Mouse (Mus musculus) brain, adult 10 weeks (tissue): Measurements from ENCODE around the gene Olfr609. TPM values are rescaled to one million over a fixed set of nuclear protein-coding genes. Genes with fewer than 3 reads are reported as not detected.

Experiments
- polyA plus RNA-seq: library from polyadenylated mRNA; stranded (reverse); fragments of 350-450 nt; fragmentation: Illumina TruSeq; extraction: RNeasy Lipid Tissue Mini Kit (QIAGEN cat#74804); gene quantifications from one replicate; pipeline ENCODE4 v1.2.3, GENCODE M21; 2015; ENCODE audit warnings: low read depth, low replicate concordance

Olfr609 gene
- polyA plus RNA-seq = not detected

GRCm38 (mm10) chr7:103497962-103498361 lies at the start of gene Olfr609:
Gene Olfr609 (minus strand): TSS chr7:103498062.

GRCm38 (mm10) chr7:103542617-103543016 lies 44.8 kb upstream of the Olfr609 start, which contains the start of gene Olfr612:
Gene Olfr612 (minus strand): TSS chr7:103542717.

DNA sequence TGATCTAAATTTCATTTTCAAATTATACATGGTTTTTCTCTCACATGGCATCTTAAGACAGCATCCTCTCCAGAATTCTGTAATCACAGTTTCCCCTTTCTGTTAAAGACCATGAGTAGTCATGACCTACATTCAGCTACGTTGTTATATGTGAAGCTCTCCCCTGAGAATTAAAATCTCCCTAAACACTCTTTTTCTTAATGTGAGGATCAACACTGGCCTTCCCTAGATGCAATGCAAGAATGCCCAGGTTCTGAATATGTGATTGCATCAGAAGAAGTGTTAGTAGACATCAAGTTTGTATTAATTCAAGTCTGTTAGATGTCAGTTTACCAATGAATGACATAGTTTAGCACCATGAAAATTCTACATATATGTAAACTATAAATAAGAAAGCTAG lies 22.9 kb upstream of the Olfr609 start, which contains the start of gene Olfr611:
TSS of gene Olfr611 (minus strand) at position 101 of the 400 bp plus-strand sequence.

GRCm38 (mm10) chr7:103512022-103512421 lies 14.2 kb upstream of the Olfr609 start, which contains the start of gene Olfr610:
Gene Olfr610 (minus strand): TSS chr7:103512122.

DNA sequence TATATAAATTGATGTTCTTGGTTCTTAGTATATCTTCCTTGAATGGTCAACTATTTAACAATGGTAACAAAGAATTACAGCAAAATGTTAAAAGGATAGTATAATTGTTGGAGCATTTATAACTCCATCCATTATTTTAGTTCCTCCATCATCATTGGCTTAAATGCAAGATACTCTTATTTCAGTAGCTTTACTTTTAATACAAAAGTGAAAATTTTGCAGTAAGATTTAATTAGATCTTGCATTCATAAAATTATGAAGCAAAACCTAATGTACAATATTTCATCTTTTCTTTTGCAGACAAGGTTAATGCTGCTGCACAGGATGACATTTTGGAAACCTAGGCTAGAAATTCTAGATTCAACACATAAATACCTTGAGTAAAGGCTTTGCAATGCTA lies 28.3 kb downstream of the Olfr609 start, which contains the start of gene Olfr608:
TSS of gene Olfr608 (plus strand) at position 301 of the 400 bp plus-strand sequence.

GRCm38 (mm10) chr7:103448746-103449145 lies 49.1 kb downstream of the Olfr609 start, which contains the start of gene Olfr606:
Gene Olfr606 (plus strand): TSS chr7:103449046.

DNA sequence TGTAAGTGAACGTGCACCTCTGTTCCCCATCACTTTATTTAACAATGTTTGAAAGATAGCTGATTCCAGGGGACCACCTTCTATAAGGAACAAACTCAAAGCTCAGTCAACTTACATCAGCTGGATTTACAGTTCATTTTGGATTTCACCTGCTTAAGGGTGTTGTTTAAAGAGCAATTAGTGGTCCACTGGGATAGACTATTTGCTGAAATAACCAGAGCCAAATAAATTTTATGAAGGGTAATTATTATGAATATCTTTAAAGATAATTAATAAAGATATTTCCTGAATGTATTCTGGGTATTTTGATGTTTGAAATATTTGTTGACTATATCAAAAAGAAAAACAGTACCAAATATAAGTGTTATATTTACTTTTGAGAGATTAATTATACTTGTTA lies 52.5 kb downstream of the Olfr609 start, which contains the start of gene Olfr605:
TSS of gene Olfr605 (minus strand) at position 101 of the 400 bp plus-strand sequence.

Other genes with a start within 250 kb of the Olfr609 start
- gene Usp17ld, start 245.6 kb downstream of the Olfr609 start, polyA plus RNA-seq = not detected
- gene Olfr596, start 192.4 kb downstream of the Olfr609 start, polyA plus RNA-seq = not detected
- not detected for gene Olfr597, start 181.7 kb downstream of the Olfr609 start, polyA plus RNA-seq
- gene Olfr598, start 174.5 kb downstream of the Olfr609 start, polyA plus RNA-seq = not detected
- gene Olfr599, start 162.1 kb downstream of the Olfr609 start, polyA plus RNA-seq = not detected
- gene Olfr600, start 148.4 kb downstream of the Olfr609 start, polyA plus RNA-seq = not detected
- gene Olfr601, start 135.4 kb downstream of the Olfr609 start, polyA plus RNA-seq = not detected
- gene Olfr603, start 111.9 kb downstream of the Olfr609 start, polyA plus RNA-seq = not detected
- gene Usp17lc, start 83.0 kb downstream of the Olfr609 start, polyA plus RNA-seq = not detected
- gene Olfr605, start 52.6 kb downstream of the Olfr609 start, polyA plus RNA-seq = not detected
- not detected for gene Olfr606, start 49.0 kb downstream of the Olfr609 start, polyA plus RNA-seq
- not detected for gene Olfr607, start 33.9 kb downstream of the Olfr609 start, polyA plus RNA-seq
- not detected for gene Olfr608, start 28.2 kb downstream of the Olfr609 start, polyA plus RNA-seq
- not detected for gene Olfr610, start 14.1 kb upstream of the Olfr609 start, polyA plus RNA-seq
- not detected for gene Olfr611, start 22.8 kb upstream of the Olfr609 start, polyA plus RNA-seq
- gene Olfr612, start 44.7 kb upstream of the Olfr609 start, polyA plus RNA-seq = not detected
- gene Olfr613, start 50.0 kb upstream of the Olfr609 start, polyA plus RNA-seq = not detected
- not detected for gene Olfr615, start 58.0 kb upstream of the Olfr609 start, polyA plus RNA-seq
- gene Olfr616, start 71.1 kb upstream of the Olfr609 start, polyA plus RNA-seq = not detected
- gene Olfr617, start 75.0 kb upstream of the Olfr609 start, polyA plus RNA-seq = not detected
- not detected for gene Olfr618, start 92.0 kb upstream of the Olfr609 start, polyA plus RNA-seq
- not detected for gene Olfr619, start 102.5 kb upstream of the Olfr609 start, polyA plus RNA-seq
- not detected for gene Olfr620, start 114.5 kb upstream of the Olfr609 start, polyA plus RNA-seq
- not detected for gene Olfr622, start 144.6 kb upstream of the Olfr609 start, polyA plus RNA-seq
- not detected for gene Olfr623, start 165.6 kb upstream of the Olfr609 start, polyA plus RNA-seq
- gene Olfr624, start 173.1 kb upstream of the Olfr609 start, polyA plus RNA-seq = not detected
- not detected for gene Olfr625-ps1, start 184.7 kb upstream of the Olfr609 start, polyA plus RNA-seq
- gene Olfr243, start 216.6 kb upstream of the Olfr609 start, polyA plus RNA-seq = not detected
- gene Olfr628, start 232.3 kb upstream of the Olfr609 start, polyA plus RNA-seq = not detected
- gene Olfr629, start 246.9 kb upstream of the Olfr609 start, polyA plus RNA-seq = not detected